Mouse (Mus musculus) frontal cortex, postnatal 10 days (tissue): Measurements from ENCODE around the gene Ldb1.

ENCODE experiments used
- DNase-seq, 2 experiments: peaks; one replicate each; pipeline ENCODE4 v3.0.0; 2022; ENCODE audit warnings: low spot score in 2 of 2, mixed read lengths in 1 of 2

The Ldb1 gene

GRCm38 (mm10) chr19:46044993-46045695 lies at the start of gene Ldb1:
TSS of gene Ldb1 (minus strand) at chr19:46045214.
- peak; percentile 81 to 84 for DNase-seq

GRCm38 (mm10) chr19:46094144-46094543 lies 49.1 kb upstream of the Ldb1 start:
- no peak for DNase-seq

- no peak for DNase-seq
These were observed 46.6 kb upstream of the Ldb1 start for GRCm38 (mm10) chr19:46091641-46092040.

- no peak for DNase-seq
These were observed 42.9 kb upstream of the Ldb1 start for GRCm38 (mm10) chr19:46087871-46088270.

- no peak for DNase-seq
These were observed 41.3 kb upstream of the Ldb1 start for GRCm38 (mm10) chr19:46086337-46086736.

GRCm38 (mm10) chr19:46085185-46085584 lies 40.2 kb upstream of the Ldb1 start:
- DNase-seq, result no peak

- DNase-seq, result no peak
These were observed 33.5 kb upstream of the Ldb1 start for GRCm38 (mm10) chr19:46078535-46078934.

- peak; percentile 99 to 100 for DNase-seq
These were observed 30.9 kb upstream of the Ldb1 start, which contains the start of gene Nolc1 for GRCm38 (mm10) chr19:46075616-46076607. TSS of gene Nolc1 (plus strand) at chr19:46075863.

GRCm38 (mm10) chr19:46074266-46074665 lies 29.3 kb upstream of the Ldb1 start:
- DNase-seq, result no peak

- no peak for DNase-seq
These were observed 28.3 kb upstream of the Ldb1 start for GRCm38 (mm10) chr19:46073285-46073684.

GRCm38 (mm10) chr19:46068054-46068453 lies 23.0 kb upstream of the Ldb1 start:
- no peak for DNase-seq

GRCm38 (mm10) chr19:46060845-46061244 lies 15.8 kb upstream of the Ldb1 start:
- no peak for DNase-seq

GRCm38 (mm10) chr19:46058466-46058865 lies 13.5 kb upstream of the Ldb1 start:
- no peak for DNase-seq

- peak; percentile 81 to 82 for DNase-seq
These were observed 12.1 kb upstream of the Ldb1 start for GRCm38 (mm10) chr19:46056947-46057607.

- DNase-seq, result peak; percentile 89 to 92
These were observed 11.5 kb upstream of the Ldb1 start for GRCm38 (mm10) chr19:46056388-46056946.

GRCm38 (mm10) chr19:46055752-46056387 lies 10.9 kb upstream of the Ldb1 start:
- peak in 1 of 2 experiments; percentile 50 for DNase-seq

- no peak for DNase-seq
These were observed 5.4 kb upstream of the Ldb1 start for GRCm38 (mm10) chr19:46050462-46050861.

GRCm38 (mm10) chr19:46049129-46049528 lies 4.1 kb upstream of the Ldb1 start:
- no peak for DNase-seq

- no peak for DNase-seq
These were observed 2.4 kb upstream of the Ldb1 start for GRCm38 (mm10) chr19:46047426-46047825.

GRCm38 (mm10) chr19:46046621-46047025 lies 1.6 kb upstream of the Ldb1 start:
- DNase-seq, result no peak

- DNase-seq, result peak; percentile 66 to 70
These were observed 790 bp upstream of the Ldb1 start for GRCm38 (mm10) chr19:46045696-46046311.
